Mouse (Mus musculus): ENCODE results near the gene Cd300ld4. TPM values are rescaled to one million over a fixed set of nuclear protein-coding genes. Genes with fewer than 3 reads are reported as not detected.

Gene Cd300ld4
- not detected for polyA plus RNA-seq (2017; shearing (Covaris generic))

DNA sequence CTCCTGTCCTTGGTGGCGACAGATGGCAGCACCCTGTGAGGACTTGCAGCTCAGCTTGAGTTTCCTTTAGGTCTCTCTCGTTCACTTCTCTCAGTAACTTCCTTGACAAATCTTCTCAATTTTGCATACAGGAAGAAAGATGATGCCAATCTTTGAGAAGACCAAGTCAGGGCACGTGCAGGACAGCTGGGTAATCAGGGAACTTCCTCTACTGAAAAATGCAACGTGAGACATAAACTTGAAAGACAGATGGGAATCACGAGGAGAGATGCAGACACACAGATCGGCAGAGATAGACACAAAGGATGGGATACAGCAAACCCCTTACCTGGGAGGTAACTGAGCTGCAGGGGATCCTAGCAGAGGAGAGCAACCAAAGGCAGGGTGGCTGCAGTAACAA lies at the start of gene Cd300ld4:
Cd300ld4 (minus strand) TSS at position 101 of the 400 bp plus-strand sequence.

GRCm38 (mm10) chr11:115062077-115062476 lies 35.3 kb upstream of the Cd300ld4 start, which contains the start of gene Cd300e:
Gene Cd300e (minus strand): TSS chr11:115062177.

DNA sequence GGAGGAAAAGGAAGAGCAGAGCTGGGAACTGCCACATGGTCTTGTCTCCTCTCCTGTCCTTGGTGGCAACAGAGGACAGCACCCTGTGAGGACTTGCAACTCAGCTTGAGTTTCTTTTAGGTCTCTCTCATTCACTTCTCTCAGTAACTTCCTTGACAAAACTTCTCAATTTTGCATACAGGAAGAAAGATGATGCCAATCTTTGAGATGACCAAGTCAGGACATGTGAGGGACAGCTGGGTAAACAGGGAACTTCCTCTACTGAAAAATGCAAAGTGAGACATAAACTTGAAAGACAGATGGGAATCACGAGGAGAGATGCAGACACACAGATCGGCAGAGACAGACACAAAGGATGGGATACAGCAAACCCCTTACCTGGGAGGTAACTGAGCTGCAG lies 21.4 kb upstream of the Cd300ld4 start, which contains the start of gene Cd300ld3:
Cd300ld3 (minus strand) TSS at position 151 of the 400 bp plus-strand sequence.

DNA sequence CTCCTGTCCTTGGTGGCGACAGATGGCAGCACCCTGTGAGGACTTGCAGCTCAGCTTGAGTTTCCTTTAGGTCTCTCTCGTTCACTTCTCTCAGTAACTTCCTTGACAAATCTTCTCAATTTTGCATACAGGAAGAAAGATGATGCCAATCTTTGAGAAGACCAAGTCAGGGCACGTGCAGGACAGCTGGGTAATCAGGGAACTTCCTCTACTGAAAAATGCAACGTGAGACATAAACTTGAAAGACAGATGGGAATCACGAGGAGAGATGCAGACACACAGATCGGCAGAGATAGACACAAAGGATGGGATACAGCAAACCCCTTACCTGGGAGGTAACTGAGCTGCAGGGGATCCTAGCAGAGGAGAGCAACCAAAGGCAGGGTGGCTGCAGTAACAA lies 10.9 kb upstream of the Cd300ld4 start, which contains the start of gene Cd300ld5:
Cd300ld5 (minus strand) TSS at position 101 of the 400 bp plus-strand sequence.

GRCm38 (mm10) chr11:115016093-115016492 lies 10.7 kb downstream of the Cd300ld4 start, which contains the start of gene Cd300ld2:
Gene Cd300ld2 (minus strand): TSS chr11:115016193.

GRCm38 (mm10) chr11:115001474-115002040 lies 25.3 kb downstream of the Cd300ld4 start, which contains the start of gene Cd300c2:
Gene Cd300c2 (minus strand): TSS chr11:115001880.

DNA sequence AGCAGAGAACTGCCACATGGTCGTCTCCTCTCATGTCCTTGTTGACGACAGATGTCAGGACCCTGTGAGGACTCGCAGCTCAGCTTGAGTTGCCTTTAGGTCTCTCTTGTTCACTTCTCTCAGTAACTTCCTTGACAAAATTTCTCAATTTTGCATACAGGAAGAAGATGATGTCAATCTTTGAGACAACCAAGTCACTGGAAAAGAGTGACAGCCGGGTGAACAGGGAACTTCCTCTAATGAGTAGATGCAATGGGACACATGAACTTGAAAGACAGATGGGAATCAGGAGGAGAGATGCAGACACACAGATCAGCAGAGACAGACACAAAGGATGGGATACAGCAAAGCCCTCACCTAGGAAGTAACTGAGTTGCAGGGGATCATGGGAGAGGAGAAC lies 37.0 kb downstream of the Cd300ld4 start, which contains the start of gene Cd300ld:
Cd300ld (minus strand) TSS at position 130 of the 400 bp plus-strand sequence.

Other genes with a start within 250 kb of the Cd300ld4 start
- 0.42 TPM for gene Btbd17, start 231.1 kb downstream of the Cd300ld4 start, polyA plus RNA-seq (2017; shearing (Covaris generic))
- gene Gpr142, start 228.1 kb downstream of the Cd300ld4 start, polyA plus RNA-seq (2017; shearing (Covaris generic)) = not detected
- gene Gprc5c, start 175.9 kb downstream of the Cd300ld4 start, polyA plus RNA-seq (2017; shearing (Covaris generic)) = not detected
- gene Cd300a, start 137.0 kb downstream of the Cd300ld4 start, polyA plus RNA-seq (2017; shearing (Covaris generic)) = 0.07 TPM
- not detected for gene Cd300lb, start 92.6 kb downstream of the Cd300ld4 start, polyA plus RNA-seq (2017; shearing (Covaris generic))
- gene Cd300c, start 57.9 kb downstream of the Cd300ld4 start, polyA plus RNA-seq (2017; shearing (Covaris generic)) = not detected
- not detected for gene Cd300ld, start 37.1 kb downstream of the Cd300ld4 start, polyA plus RNA-seq (2017; shearing (Covaris generic))
- not detected for gene Cd300c2, start 25.1 kb downstream of the Cd300ld4 start, polyA plus RNA-seq (2017; shearing (Covaris generic))
- gene Cd300ld2, start 10.8 kb downstream of the Cd300ld4 start, polyA plus RNA-seq (2017; shearing (Covaris generic)) = not detected
- not detected for gene Cd300ld5, start 10.8 kb upstream of the Cd300ld4 start, polyA plus RNA-seq (2017; shearing (Covaris generic))
- not detected for gene Cd300ld3, start 21.4 kb upstream of the Cd300ld4 start, polyA plus RNA-seq (2017; shearing (Covaris generic))
- not detected for gene Cd300e, start 35.2 kb upstream of the Cd300ld4 start, polyA plus RNA-seq (2017; shearing (Covaris generic))
- 73.7 TPM for gene Rab37, start 64.4 kb upstream of the Cd300ld4 start, polyA plus RNA-seq (2017; shearing (Covaris generic))
- 0.52 TPM for gene Cd300lf, start 107.0 kb upstream of the Cd300ld4 start, polyA plus RNA-seq (2017; shearing (Covaris generic))
- 179 TPM for gene Slc9a3r1, start 136.3 kb upstream of the Cd300ld4 start, polyA plus RNA-seq (2017; shearing (Covaris generic))
- 11.8 TPM for gene Tmem104, start 160.5 kb upstream of the Cd300ld4 start, polyA plus RNA-seq (2017; shearing (Covaris generic))
- 7.1 TPM for gene Nat9, start 160.8 kb upstream of the Cd300ld4 start, polyA plus RNA-seq (2017; shearing (Covaris generic))
- gene Grin2c, start 240.2 kb upstream of the Cd300ld4 start, polyA plus RNA-seq (2017; shearing (Covaris generic)) = not detected

Measured in effector memory CD4-positive, alpha-beta T cell, adult 5 months (primary cell).